20 mouse cellular contexts compared by ENCODE assay signal in genomic region chr13:95836944-95837343, GRCm38 (mm10). TPM values are rescaled to one million over a fixed set of nuclear protein-coding genes. Genes with fewer than 3 reads are reported as not detected.
DNase-seq lines count a peak whose midpoint lies in the region; ATAC-seq and TF ChIP-seq lines count a peak whose summit lies in the region.
"Had no signal": no experiment of that assay in that cellular context is flagged by ENCODE, and none has a peak within 500 bp of the region (broad histone marks: within the 10 kb centered on the region; RNA-seq: fewer than 3 reads in every experiment).

No protein-coding gene starts in this region.

- no peak overlapping the region for H3K4me2 ChIP-seq in liver, embryonic 11.5 days
- H3K4me2 ChIP-seq in intestine, embryonic 15.5 days (replicated peaks), result no peak overlapping the region
- H3K4me2 ChIP-seq: heart, embryonic 15.5 days; hindbrain, embryonic 13.5 days; limb, embryonic 13.5 days; midbrain, embryonic 12.5 days had no signal

- H3K4me1 ChIP-seq in liver, adult 2 months (ENCODE audit: control insufficient read depth, insufficient read depth, low read length), result peaks cover 10% of the 10 kb centered on the region
- no peaks in the 10 kb centered on the region; the same call in 1 of the 2 replicates for H3K4me1 ChIP-seq in liver, embryonic 11.5 days (replicated peaks; ENCODE audit: control insufficient read depth, insufficient read depth, low read length)
- no peaks in the 10 kb centered on the region for H3K4me1 ChIP-seq in intestine, embryonic 15.5 days (replicated peaks)
- H3K4me1 ChIP-seq: heart, embryonic 15.5 days had no signal

- TF ChIP-seq POLR2A in liver, adult 2 months (IDR thresholded peaks at IDR 0.05; ENCODE audit: extremely low read depth, insufficient read depth, low read length), result no peak

- H3K27me3 ChIP-seq in liver, adult 2 months (ENCODE audit: control insufficient read depth, insufficient read depth, low read length), result no peaks in the 10 kb centered on the region
- no peaks in the 10 kb centered on the region for H3K27me3 ChIP-seq in liver, embryonic 11.5 days (replicated peaks; ENCODE audit: control insufficient read depth, insufficient read depth, low read length)
- no peaks in the 10 kb centered on the region for H3K27me3 ChIP-seq in intestine, embryonic 15.5 days (replicated peaks)
- H3K27me3 ChIP-seq: heart, embryonic 15.5 days; hindbrain, embryonic 13.5 days; limb, embryonic 13.5 days; midbrain, embryonic 12.5 days had no signal

- no peak overlapping the region for H3K27ac ChIP-seq in liver, adult 2 months (replicated peaks; ENCODE audit: insufficient read depth, low read depth, low read length)
- no peak overlapping the region for H3K27ac ChIP-seq in liver, embryonic 11.5 days (ENCODE audit: low read depth, low read length)
- H3K27ac ChIP-seq in intestine, embryonic 15.5 days, result no peak overlapping the region
- H3K27ac ChIP-seq: heart, embryonic 15.5 days; hindbrain, embryonic 13.5 days; limb, embryonic 13.5 days; macrophage; midbrain, embryonic 12.5 days had no signal

- no peaks in the 10 kb centered on the region for H3K9me3 ChIP-seq in liver, embryonic 11.5 days (ENCODE audit: control insufficient read depth, low read length)
- no peaks in the 10 kb centered on the region for H3K9me3 ChIP-seq in intestine, embryonic 15.5 days
- H3K9me3 ChIP-seq: heart, embryonic 15.5 days; hindbrain, embryonic 13.5 days; limb, embryonic 13.5 days; midbrain, embryonic 12.5 days had no signal

- no peak overlapping the region for H3K9ac ChIP-seq in liver, adult 2 months (ENCODE audit: low read depth, low read length)
- no peak overlapping the region for H3K9ac ChIP-seq in liver, embryonic 11.5 days (ENCODE audit: low read depth, low read length)
- no peak overlapping the region for H3K9ac ChIP-seq in intestine, embryonic 15.5 days
- H3K9ac ChIP-seq: heart, embryonic 15.5 days; hindbrain, embryonic 13.5 days; limb, embryonic 13.5 days; midbrain, embryonic 12.5 days had no signal

- ATAC-seq in liver, embryonic 11.5 days (replicated peaks; ENCODE audit: low FRiP score), result no peak
- ATAC-seq in intestine, embryonic 15.5 days, result peak; percentile 95
- peak; percentile 58 for ATAC-seq in megakaryocyte progenitor cell, adult 5-6 weeks (replicated peaks; ENCODE audit: poor library complexity)
- ATAC-seq: forebrain, embryonic 14.5 days had no signal

- 59% methylated on average over 3 of the region's 3 CpGs for WGBS in liver, adult 2 months
- WGBS in liver, embryonic 11.5 days, result 62% methylated on average over 3 of the region's 3 CpGs
- 71% methylated on average over 3 of the region's 3 CpGs for WGBS in intestine, embryonic 15.5 days

- TF ChIP-seq CTCF in liver, adult 2 months (IDR thresholded peaks at IDR 0.05; ENCODE audit: low read depth, low read length), result no peak

- H3K4me3 ChIP-seq in liver, adult 2 months (ENCODE audit: insufficient read depth, low read depth, low read length), result no peak overlapping the region
- H3K4me3 ChIP-seq in liver, embryonic 11.5 days (ENCODE audit: low read depth, low read length), result no peak overlapping the region
- no peak overlapping the region for H3K4me3 ChIP-seq in intestine, embryonic 15.5 days (replicated peaks)
- H3K4me3 ChIP-seq: heart, embryonic 15.5 days; hindbrain, embryonic 13.5 days; limb, embryonic 13.5 days; midbrain, embryonic 12.5 days had no signal

- peaks cover 29% of the 10 kb centered on the region for H3K36me3 ChIP-seq in liver, adult 2 months (ENCODE audit: control insufficient read depth, insufficient read depth, low read length)
- H3K36me3 ChIP-seq in liver, embryonic 11.5 days (ENCODE audit: control insufficient read depth, insufficient read depth, low read length), result no peaks in the 10 kb centered on the region
- H3K36me3 ChIP-seq in intestine, embryonic 15.5 days, result no peaks in the 10 kb centered on the region
- H3K36me3 ChIP-seq: heart, embryonic 15.5 days; hindbrain, embryonic 13.5 days had no signal

- peak; percentile 44 for DNase-seq in liver, adult 2 months (ENCODE audit: extremely low read depth, low read depth, low spot score)
- DNase-seq in liver, embryonic 11.5 days (ENCODE audit: low spot score), result no peak
- DNase-seq in yolk sac, embryonic 10.5 days (ENCODE audit: low spot score), result peak; percentile 56
- DNase-seq in layer of hippocampus, adult 11-12 months (ENCODE audit: low spot score), result no peak
- no peak for DNase-seq in cerebellum, postnatal 36 days
- DNase-seq: adrenal gland, postnatal 10 days; cerebellum, adult 2 months; cerebellum, postnatal 25 days; heart, postnatal 36 days; kidney, adult 18-20 months; layer of hippocampus, postnatal 36 days; thymus, postnatal 14 days had no signal

- peaks cover 20% of the 10 kb centered on the region; the same call in 1 of the 2 replicates for H3K79me2 ChIP-seq in liver, adult 2 months (ENCODE audit: control insufficient read depth, insufficient read depth, low read length)

RNA-seq across cellular contexts. Expression of gene Iqgap2, which starts 54.8 kb away (rescaled TPM):
- 156 and 189 TPM in 2 replicates for total RNA-seq in liver, adult 2 months (2014; rRNA removed)
- 21.4 and 31.5 TPM in 2 replicates for polyA plus RNA-seq in liver, adult 2 months (2012; rRNA removed)
- 17.1 and 17.7 TPM in 2 replicates for polyA plus RNA-seq in liver, embryonic 11.5 days (2014; fragmentation: Nextera tagmentation; extraction: Ambion mirVana)
- 27.3 and 28.6 TPM in 2 replicates for polyA plus RNA-seq in intestine, embryonic 15.5 days (2015; fragmentation: Nextera tagmentation; extraction: Ambion mirVana)
- total RNA-seq in megakaryocyte progenitor cell, adult 5-6 weeks (2015), result 95.0 and 97.5 TPM in 2 replicates
- 128 and 149 TPM in 2 replicates for total RNA-seq in megakaryocyte progenitor cell, adult 5-6 weeks (2017)

Comparison
In these comparisons a context has a peak if more than half of its experiments do, and no peak if none do; other contexts are left out.
1. DNase-seq: peak in liver, adult 2 months (single experiment) and yolk sac, embryonic 10.5 days (single experiment); none in liver, embryonic 11.5 days (single experiment), layer of hippocampus, adult 11-12 months (single experiment) and cerebellum, postnatal 36 days (0 of 2).